Mouse (Mus musculus): ENCODE data around the gene Gm20422. TPM values are rescaled to one million over a fixed set of nuclear protein-coding genes. Genes with fewer than 3 reads are reported as not detected.

Gene Gm20422
- polyA plus RNA-seq (2015; fragmentation: Nextera tagmentation; extraction: Ambion mirVana), result not detected in 2 replicates

DNA sequence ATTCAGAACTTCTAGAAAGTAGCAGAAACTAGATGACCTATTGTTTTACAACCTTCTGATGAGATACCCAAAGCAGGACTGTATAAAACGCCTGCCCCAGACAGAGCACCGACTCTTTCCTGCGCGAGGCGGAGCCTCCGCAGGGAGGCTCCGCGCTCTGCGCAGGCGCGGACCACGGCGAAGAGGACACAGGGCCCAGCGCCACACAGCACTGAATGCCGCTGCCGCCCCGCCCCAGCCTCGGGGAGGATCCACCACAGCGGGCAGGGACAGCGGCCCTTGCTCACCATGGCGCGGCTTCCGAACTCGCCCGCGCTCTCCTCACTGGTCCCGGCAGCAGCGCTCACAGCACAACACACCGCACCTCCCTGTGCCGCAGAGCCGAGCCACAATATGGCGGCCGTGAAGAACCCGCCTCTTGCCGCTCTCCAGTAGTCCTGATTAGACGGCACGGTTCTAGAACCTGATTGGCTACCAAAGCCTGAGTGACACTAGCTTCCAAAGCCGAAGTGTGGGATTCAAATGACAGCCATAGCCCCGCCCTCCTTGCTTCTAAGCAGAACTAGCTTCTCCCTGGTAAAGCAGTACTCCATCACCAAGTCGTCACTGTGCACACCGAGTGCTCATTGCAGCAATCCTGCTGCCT lies at the start of gene Gm20422:
Gm20422 (minus strand) TSS at position 384 of the 646 bp plus-strand sequence.
- peak within 1 kb of the TSS; percentile 97 for H3K9ac ChIP-seq
- H3K9me3 ChIP-seq, result no peaks in the 10 kb centered on the region
- no peaks in the 10 kb centered on the region for H3K27me3 ChIP-seq
- H3K36me3 ChIP-seq, result peaks cover 17% of the 10 kb centered on the region; the same call in 1 of the 2 replicates
- WGBS, result under 1% methylated on average over 41 of the region's 41 CpGs
- H3K4me3 ChIP-seq, result peak within 1 kb of the TSS; percentile 78
- H3K4me1 ChIP-seq, result peaks cover 18% of the 10 kb centered on the region
- peak within 1 kb of the TSS; percentile 72 for H3K4me2 ChIP-seq
- ATAC-seq (ENCODE audit: insufficient number of reproducible peaks, insufficient read depth, low FRiP score, low TSS enrichment, low read depth), result peak; percentile 98
- H3K27ac ChIP-seq, result peak within 1 kb of the TSS; percentile 100

- H3K4me2 ChIP-seq, result peak within 1 kb of the TSS; percentile 79
- peak within 1 kb of the TSS; percentile 68 for H3K4me3 ChIP-seq
- H3K27me3 ChIP-seq, result no peaks in the 10 kb centered on the region
- peaks cover 26% of the 10 kb centered on the region for H3K4me1 ChIP-seq
- peak within 1 kb of the TSS; percentile 81 for H3K9ac ChIP-seq
- WGBS, result 2% methylated on average over 32 of the region's 35 CpGs
- H3K27ac ChIP-seq, result peak within 1 kb of the TSS; percentile 77
- peak; percentile 56 for ATAC-seq (ENCODE audit: insufficient number of reproducible peaks, insufficient read depth, low FRiP score, low TSS enrichment, low read depth)
- H3K36me3 ChIP-seq, result peaks cover 33% of the 10 kb centered on the region
- H3K9me3 ChIP-seq, result no peaks in the 10 kb centered on the region
Measured at GRCm38 (mm10) chr8:69822386-69823191, 47.9 kb upstream of the Gm20422 start, which contains the start of gene Lpar2. Lpar2 (plus strand) TSS chr8:69822429.

DNA sequence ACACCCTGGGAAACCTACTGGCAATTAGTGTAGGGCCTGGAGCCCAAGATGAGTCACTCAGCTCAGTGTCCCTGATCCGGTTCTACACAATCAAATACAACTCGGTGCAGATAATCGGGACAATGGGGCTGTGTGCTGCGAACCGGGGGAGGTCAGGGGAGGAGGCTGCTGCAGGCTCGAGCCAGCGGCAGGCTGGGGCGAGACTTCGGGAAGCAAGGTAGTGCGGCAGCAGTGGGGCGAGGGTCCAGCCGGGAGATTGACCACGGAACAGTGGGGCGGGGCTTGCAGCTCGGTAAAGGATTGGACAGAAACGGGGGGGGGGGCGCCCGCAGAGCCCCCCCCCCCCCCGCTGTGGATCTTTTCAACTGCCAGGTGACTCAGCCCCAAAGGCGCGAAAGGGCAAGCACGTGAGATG lies 47.3 kb upstream of the Gm20422 start:
- WGBS, result 1% methylated on average over 13 of the region's 22 CpGs
- H3K9me3 ChIP-seq, result no peaks in the 10 kb centered on the region
- H3K27ac ChIP-seq, result no peak overlapping the region
- peaks cover 31% of the 10 kb centered on the region for H3K36me3 ChIP-seq
- peak overlapping the region; percentile 81 for H3K9ac ChIP-seq
- no peaks in the 10 kb centered on the region for H3K27me3 ChIP-seq
- H3K4me1 ChIP-seq, result peaks cover 26% of the 10 kb centered on the region
- peak; percentile 59; the same call in 1 of the 2 replicates for ATAC-seq (ENCODE audit: insufficient number of reproducible peaks, insufficient read depth, low FRiP score, low TSS enrichment, low read depth)
- peak overlapping the region; percentile 68 for H3K4me3 ChIP-seq
- H3K4me2 ChIP-seq, result peak overlapping the region; percentile 79

- H3K4me1 ChIP-seq, result peaks cover 26% of the 10 kb centered on the region
- no peak overlapping the region for H3K4me3 ChIP-seq
- no peaks in the 10 kb centered on the region for H3K9me3 ChIP-seq
- H3K36me3 ChIP-seq, result peaks cover 33% of the 10 kb centered on the region
- H3K27me3 ChIP-seq, result no peaks in the 10 kb centered on the region
- H3K4me2 ChIP-seq, result no peak overlapping the region
- H3K9ac ChIP-seq, result no peak overlapping the region
- no peak overlapping the region for H3K27ac ChIP-seq
- ATAC-seq (ENCODE audit: insufficient number of reproducible peaks, insufficient read depth, low FRiP score, low TSS enrichment, low read depth), result no peak
- WGBS, result 84% methylated on average over 9 of the region's 9 CpGs
Measured at GRCm38 (mm10) chr8:69820466-69820865, 45.8 kb upstream of the Gm20422 start.

GRCm38 (mm10) chr8:69815396-69815795 lies 40.7 kb upstream of the Gm20422 start:
- Histone ChIP-seq H3K4me1 (no peaks in the 10 kb centered on the region), H3K36me3 (peaks cover 55% of the 10 kb centered on the region), H3K4me3 (no peak overlapping the region), H3K9me3 (no peaks in the 10 kb centered on the region), H3K4me2 (no peak overlapping the region), H3K9ac (no peak overlapping the region), H3K27me3 (no peaks in the 10 kb centered on the region), H3K27ac (no peak overlapping the region)
- WGBS, result 91% methylated on average over 4 of the region's 4 CpGs
- ATAC-seq (ENCODE audit: insufficient number of reproducible peaks, insufficient read depth, low FRiP score, low TSS enrichment, low read depth), result no peak

DNA sequence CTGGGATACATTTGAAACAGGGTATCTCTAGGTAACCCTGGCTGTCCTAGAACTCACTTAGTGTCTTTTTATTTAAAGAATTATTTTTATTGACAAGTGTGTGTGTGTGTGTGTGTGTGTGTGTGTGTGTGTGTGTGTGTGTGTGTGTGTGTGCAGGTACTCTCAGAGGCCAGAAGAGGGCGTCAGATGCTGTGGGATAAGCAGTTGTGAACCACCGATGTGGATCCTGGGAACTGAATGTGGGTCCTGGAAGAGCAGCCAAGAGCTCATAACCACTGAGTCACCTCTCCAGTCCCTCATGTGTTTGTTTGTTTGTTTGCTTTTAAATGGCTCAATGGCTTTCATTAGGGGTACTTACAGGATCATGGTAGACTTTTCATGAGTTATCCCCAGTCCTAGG lies 40.2 kb upstream of the Gm20422 start:
- H3K27ac ChIP-seq, result no peak overlapping the region
- H3K9me3 ChIP-seq, result no peaks in the 10 kb centered on the region
- H3K27me3 ChIP-seq, result no peaks in the 10 kb centered on the region
- no peaks in the 10 kb centered on the region for H3K4me1 ChIP-seq
- no peak overlapping the region for H3K9ac ChIP-seq
- peaks cover 56% of the 10 kb centered on the region for H3K36me3 ChIP-seq
- WGBS, result 93% methylated on average over 2 of the region's 2 CpGs
- ATAC-seq (ENCODE audit: insufficient number of reproducible peaks, insufficient read depth, low FRiP score, low TSS enrichment, low read depth), result no peak
- no peak overlapping the region for H3K4me3 ChIP-seq
- no peak overlapping the region for H3K4me2 ChIP-seq

DNA sequence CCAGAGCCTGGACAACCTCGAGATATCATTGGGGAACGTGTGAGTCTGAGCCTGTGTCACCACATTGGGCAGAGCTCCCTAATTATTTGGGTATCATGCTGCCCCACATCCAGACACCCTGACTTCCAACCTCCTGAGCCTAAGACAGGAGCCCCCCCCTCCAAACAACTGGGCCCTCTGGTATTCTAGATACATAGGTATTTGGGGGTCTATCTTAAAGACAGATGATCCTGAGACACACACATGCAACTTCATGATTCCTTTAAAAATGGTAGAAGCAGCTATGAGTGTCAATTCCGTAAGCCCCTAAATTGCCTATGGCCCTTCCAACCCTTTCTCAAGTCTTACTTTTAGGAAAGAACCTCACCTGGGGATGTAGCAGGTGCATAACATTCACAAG lies 35.1 kb upstream of the Gm20422 start:
- no peak overlapping the region for H3K27ac ChIP-seq
- ATAC-seq (ENCODE audit: insufficient number of reproducible peaks, insufficient read depth, low FRiP score, low TSS enrichment, low read depth), result no peak
- H3K36me3 ChIP-seq, result peaks cover 61% of the 10 kb centered on the region
- no peaks in the 10 kb centered on the region for H3K27me3 ChIP-seq
- peaks cover 12% of the 10 kb centered on the region; the same call in 1 of the 2 replicates for H3K4me1 ChIP-seq
- WGBS, result 60% methylated on average over 3 of the region's 3 CpGs
- H3K4me2 ChIP-seq, result 0 out of 2 replicates have a peak overlapping the region, but pooled peaks have one; percentile 91
- H3K9me3 ChIP-seq, result no peaks in the 10 kb centered on the region
- no peak overlapping the region for H3K9ac ChIP-seq
- no peak overlapping the region for H3K4me3 ChIP-seq

GRCm38 (mm10) chr8:69808864-69809403 lies 34.2 kb upstream of the Gm20422 start:
- peaks cover 12% of the 10 kb centered on the region; the same call in 1 of the 2 replicates for H3K4me1 ChIP-seq
- peak overlapping the region; percentile 91 for H3K4me2 ChIP-seq
- H3K9ac ChIP-seq, result peak overlapping the region; percentile 73
- peaks cover 60% of the 10 kb centered on the region for H3K36me3 ChIP-seq
- no peaks in the 10 kb centered on the region for H3K9me3 ChIP-seq
- WGBS, result 2% methylated on average over 23 of the region's 23 CpGs
- H3K27ac ChIP-seq, result 0 out of 2 replicates have a peak overlapping the region, but pooled peaks have one; percentile 51
- ATAC-seq (ENCODE audit: insufficient number of reproducible peaks, insufficient read depth, low FRiP score, low TSS enrichment, low read depth), result peak; percentile 28; the same call in 1 of the 2 replicates
- H3K4me3 ChIP-seq, result peak overlapping the region; percentile 56
- no peaks in the 10 kb centered on the region for H3K27me3 ChIP-seq

DNA sequence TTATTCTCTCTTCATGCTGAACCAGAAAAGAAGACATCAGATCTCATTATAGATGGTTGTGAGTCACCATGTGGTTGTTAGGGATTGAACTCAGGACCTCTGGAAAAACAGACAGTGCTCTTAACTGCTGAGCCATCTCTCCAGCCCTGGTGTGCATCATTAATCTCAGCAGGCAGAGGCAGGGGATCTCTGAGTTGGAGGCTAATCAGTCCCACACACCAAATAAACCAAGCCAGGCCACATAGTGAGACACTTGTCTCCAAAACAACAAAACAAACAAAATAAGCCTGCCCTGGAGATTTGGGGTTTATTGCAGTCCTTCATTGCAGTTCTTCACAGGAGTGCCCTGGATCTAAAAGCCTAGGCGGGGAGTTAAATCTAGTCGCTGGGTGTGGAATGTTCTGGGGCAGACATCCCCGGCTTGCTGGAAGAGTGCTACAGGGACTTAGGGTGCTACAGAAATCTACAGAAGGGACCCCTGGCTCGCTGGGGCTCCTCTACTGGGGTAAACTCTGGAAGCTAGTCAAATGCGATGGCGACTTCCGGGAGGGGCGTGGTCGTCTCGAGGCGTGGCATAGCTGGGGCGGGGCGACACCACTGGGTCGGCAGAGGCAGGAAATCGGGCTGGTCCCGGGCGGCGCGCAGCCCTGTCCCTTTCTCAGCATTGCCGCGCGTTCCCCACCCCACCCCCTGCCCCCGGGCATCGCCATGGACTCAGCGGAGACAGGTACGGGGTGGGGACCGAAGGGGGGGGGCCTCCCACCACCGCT lies 33.6 kb upstream of the Gm20422 start, which contains the start of gene Gmip:
Gmip (plus strand) TSS at position 586 of the 770 bp plus-strand sequence.
- ATAC-seq (ENCODE audit: insufficient number of reproducible peaks, insufficient read depth, low FRiP score, low TSS enrichment, low read depth), result peak; percentile 60; the same call in 1 of the 2 replicates
- Histone ChIP-seq H3K4me1 (peaks cover 12% of the 10 kb centered on the region; the same call in 1 of the 2 replicates), H3K4me2 (peak within 1 kb of the TSS; percentile 91), H3K27me3 (no peaks in the 10 kb centered on the region), H3K4me3 (peak within 1 kb of the TSS; percentile 56), H3K27ac (0 out of 2 replicates have a peak within 1 kb of the TSS, but pooled peaks have one; percentile 51), H3K36me3 (peaks cover 60% of the 10 kb centered on the region), H3K9ac (peak within 1 kb of the TSS; percentile 73), H3K9me3 (no peaks in the 10 kb centered on the region)
- WGBS, result 6% methylated on average over 26 of the region's 28 CpGs

DNA sequence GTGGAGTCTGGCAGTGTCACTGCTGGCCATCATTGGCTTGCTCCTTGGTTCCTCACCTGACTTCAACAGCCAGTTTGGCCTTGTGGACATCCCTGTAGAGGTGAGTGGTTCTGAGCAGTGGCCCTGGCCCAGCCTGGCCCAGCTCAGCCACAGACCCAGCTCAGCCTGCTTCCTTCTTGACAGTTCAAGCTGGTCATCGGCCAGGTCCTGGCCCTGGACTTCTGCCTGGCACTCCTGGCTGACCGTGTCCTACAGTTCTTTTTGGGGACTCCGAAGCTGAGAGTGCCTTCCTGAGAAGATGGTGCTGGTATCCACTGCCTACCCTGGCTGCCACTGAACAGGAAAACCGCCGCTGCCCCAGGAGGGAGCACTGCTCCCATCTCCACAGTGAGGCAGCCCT lies 32.5 kb upstream of the Gm20422 start:
- H3K4me3 ChIP-seq, result no peak overlapping the region
- H3K36me3 ChIP-seq, result peaks cover 71% of the 10 kb centered on the region
- 93% methylated on average over 5 of the region's 5 CpGs for WGBS
- H3K4me1 ChIP-seq, result peaks cover 12% of the 10 kb centered on the region; the same call in 1 of the 2 replicates
- ATAC-seq (ENCODE audit: insufficient number of reproducible peaks, insufficient read depth, low FRiP score, low TSS enrichment, low read depth), result no peak
- H3K4me2 ChIP-seq, result no peak overlapping the region
- no peak overlapping the region for H3K9ac ChIP-seq
- H3K9me3 ChIP-seq, result no peaks in the 10 kb centered on the region
- no peak overlapping the region for H3K27ac ChIP-seq
- H3K27me3 ChIP-seq, result no peaks in the 10 kb centered on the region

DNA sequence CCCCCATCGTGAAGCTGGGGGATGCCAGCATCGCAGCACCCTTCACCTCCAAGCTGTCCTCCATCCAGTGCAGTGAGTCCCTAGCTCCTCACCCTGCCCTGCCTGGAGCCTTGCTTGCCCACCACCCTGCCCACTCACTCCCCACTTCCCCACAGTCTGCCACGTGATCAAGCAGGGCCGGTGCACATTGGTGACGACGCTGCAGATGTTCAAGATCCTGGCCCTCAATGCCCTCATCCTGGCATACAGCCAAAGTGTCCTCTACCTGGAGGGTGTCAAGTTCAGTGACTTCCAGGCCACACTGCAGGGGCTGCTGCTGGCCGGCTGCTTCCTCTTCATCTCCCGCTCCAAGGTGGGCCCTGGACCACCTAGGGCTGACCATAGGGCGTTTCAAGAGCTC lies 30.8 kb upstream of the Gm20422 start:
- Histone ChIP-seq H3K4me2 (no peak overlapping the region), H3K4me1 (peaks cover 12% of the 10 kb centered on the region; the same call in 1 of the 2 replicates), H3K9ac (no peak overlapping the region), H3K27ac (no peak overlapping the region), H3K36me3 (peaks cover 77% of the 10 kb centered on the region), H3K9me3 (no peaks in the 10 kb centered on the region), H3K4me3 (no peak overlapping the region), H3K27me3 (no peaks in the 10 kb centered on the region)
- no peak for ATAC-seq (ENCODE audit: insufficient number of reproducible peaks, insufficient read depth, low FRiP score, low TSS enrichment, low read depth)
- 94% methylated on average over 9 of the region's 9 CpGs for WGBS

Measured in embryonic facial prominence, embryonic 13.5 days (tissue).